Mouse (Mus musculus) adrenal gland, adult 2 months (tissue): Measurements from ENCODE around the gene Kars. TPM values are rescaled to one million over a fixed set of nuclear protein-coding genes. Genes with fewer than 3 reads are reported as not detected.
A peak's percentile ranks its signal among the peaks of the same experiment; 100 is the strongest.

ENCODE experiments used
- DNase-seq: peaks from one replicate; pipeline ENCODE4 v3.0.0; 2021
- polyA plus RNA-seq: library from polyadenylated mRNA; depleted of rRNA; stranded (reverse); fragments of >200 nt; gene quantifications from 2 replicates; pipeline ENCODE4 v1.2.3, GENCODE M21; 2012
- total RNA-seq, 2 experiments: library from RNA; stranded (reverse); gene quantifications; 2 replicates each; pipeline ENCODE4 v1.2.3; 2021

The Kars gene
- total and polyA plus RNA-seq, 3 experiments: 21.3 to 115 (median 105) TPM

DNA sequence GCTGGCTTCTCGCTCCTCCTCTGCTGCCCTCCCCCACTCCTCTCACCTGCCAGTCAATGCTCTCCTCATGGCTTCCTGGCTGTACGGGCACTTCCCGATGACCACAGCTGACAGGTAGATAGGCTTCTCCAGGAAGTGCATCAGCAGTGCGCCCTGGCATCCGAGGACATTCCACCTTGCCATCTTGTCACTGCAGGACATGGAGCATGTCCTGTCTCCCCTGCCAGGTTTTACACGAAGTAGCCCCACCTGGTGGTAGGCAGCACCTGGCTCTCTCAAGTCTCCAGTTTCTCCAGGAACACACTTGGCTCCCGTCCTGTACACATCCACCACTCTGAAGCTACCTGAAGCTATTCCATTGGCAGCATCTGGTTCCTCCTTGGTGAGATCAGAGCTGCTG lies 29.0 kb downstream of the Kars start:
- DNase-seq: no peak

DNA sequence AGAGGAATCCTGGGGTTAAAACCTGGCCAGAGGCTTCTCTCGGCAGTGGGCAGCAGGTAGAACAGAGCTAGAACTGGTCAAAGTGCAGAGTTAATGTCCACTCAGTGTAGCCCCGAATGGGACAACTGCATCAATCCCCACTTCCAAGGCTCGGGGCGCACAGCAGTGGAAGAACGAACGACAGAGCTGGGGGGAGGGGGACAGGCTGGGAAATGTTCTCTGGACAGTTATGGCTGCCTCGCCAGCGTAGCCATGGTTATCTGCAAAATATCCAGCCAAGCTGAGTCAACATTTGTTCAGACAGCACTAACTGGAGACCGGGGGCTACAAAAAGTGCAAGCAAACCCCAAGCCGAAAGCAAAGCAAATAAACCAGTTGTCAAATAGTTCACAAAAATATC lies 33.0 kb downstream of the Kars start:
- no peak for DNase-seq

DNA sequence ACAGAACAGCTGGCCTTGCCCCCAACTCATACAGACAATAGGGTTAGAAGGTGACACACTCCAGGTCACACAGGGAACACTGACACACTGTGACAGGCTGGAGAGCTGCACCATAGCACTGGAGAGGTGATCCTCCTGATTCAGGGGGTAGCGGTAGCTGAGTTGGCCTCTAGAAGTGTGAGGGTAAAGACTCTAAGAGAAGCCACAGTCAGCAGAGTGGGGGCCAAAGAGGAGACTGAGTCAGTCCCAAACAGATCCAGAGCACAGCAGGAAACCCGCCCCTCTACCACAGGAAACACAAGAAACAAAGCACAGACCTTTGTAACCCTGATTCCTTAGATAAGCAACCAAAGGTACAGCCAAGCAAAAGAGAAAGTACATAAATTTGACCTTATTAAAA lies 34.8 kb downstream of the Kars start:
- no peak for DNase-seq

DNA sequence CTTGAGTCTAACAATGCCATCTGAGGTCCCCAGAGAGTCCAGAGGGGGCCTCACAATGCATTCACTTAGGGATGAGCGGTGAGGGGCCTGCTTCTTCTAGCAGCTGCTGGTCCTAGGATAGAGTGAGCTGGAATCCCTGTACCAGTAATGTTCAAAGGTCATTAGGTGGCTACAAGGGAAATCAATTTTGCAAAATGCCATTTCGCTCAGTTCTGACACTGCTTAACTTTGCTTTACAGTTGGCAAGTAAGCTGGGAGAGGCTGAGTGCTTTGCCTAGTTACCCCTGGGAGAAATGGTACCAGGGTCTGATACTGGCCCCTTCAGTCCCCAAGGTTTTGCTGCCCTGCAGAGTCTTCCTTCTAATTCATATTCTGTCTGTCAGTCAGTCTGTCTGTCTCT lies 35.4 kb downstream of the Kars start:
- no peak for DNase-seq

DNA sequence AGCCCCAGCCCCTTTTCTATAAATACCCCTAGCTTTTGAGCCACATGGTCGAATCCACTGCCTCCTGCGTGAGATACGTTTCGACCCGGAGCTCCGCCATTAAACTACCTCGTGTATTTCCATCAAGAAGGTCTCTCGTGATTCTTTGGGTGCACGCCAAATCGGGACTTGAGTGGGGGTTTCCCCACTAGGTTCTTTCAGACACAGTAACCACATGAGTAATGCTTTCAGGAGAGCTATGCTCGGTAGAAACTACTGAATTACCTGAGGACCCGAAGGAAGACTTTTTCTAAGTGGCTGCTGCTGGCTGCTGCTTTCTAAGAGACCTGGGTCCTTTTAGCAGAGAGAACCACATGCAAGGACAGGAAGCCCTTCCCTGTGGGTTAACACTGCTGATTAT lies 37.0 kb downstream of the Kars start:
- DNase-seq: no peak

DNA sequence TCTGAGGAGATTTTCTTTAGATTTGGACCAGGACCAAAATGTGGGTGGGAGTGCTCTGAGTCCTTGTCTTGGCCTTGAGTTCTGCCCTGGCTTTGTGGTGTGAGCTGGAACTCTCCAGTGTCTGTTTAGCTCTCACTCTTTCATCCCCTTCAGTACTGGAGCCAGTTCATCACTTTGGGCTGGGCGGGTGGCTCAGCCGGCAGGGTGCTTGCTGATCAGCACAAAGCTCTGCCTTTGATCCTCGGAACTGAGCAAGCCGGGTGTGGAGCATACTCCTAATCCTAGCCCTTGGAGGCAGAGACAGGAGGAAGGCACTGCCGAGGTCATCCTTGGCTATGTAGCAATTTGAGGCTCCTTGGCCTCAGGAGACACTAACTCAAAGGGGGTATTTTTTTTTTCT lies 42.1 kb downstream of the Kars start:
- DNase-seq: no peak

DNA sequence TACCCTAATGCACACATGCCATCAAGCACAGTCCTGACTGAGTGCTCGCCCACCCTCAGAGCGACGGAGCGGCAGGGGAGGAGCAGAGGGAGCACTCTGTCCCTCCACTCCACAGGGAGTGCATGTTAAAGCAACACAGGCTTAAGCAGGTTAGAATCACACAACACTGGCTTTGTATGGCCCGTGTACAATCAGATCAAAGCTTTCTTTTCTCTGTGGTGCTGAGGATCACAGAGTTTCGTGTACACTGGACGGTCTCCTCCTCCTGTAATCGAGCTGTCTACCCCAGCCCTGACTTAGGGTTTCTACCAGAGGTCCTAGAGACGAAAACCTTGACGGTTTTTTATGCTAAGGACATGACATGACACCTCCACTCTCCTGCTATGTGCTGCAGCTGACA lies 42.6 kb downstream of the Kars start:
- no peak for DNase-seq

DNA sequence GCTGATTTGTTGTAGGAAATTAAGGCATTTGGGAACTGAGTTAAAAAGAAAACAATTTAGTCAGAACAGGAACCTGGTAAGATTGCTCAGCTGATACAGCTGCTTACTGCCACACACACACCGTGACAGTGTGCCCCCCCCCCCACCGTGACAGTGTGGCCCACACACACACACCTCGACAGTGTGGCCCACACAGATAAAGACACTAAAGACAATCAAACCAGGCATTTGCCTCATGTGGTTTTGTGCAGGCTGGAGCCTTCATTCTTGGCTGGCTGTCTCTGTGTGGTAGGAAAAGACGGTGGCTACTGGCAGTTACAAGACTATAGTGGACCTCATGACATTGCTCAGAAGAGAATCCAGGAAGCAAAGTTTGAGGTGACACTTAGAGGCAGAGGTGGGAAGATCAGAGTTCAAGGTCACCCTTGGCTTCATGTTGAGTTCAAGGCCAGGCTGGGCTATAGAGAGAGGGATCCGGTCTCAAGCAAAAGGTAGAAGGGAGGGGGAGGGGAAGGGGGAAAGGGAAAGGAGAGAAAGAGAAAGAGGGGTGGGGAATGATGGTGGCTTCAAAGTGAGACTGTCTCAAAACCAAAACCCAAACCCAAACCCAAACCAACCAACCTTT lies 43.8 kb downstream of the Kars start:
- DNase-seq: no peak

DNA sequence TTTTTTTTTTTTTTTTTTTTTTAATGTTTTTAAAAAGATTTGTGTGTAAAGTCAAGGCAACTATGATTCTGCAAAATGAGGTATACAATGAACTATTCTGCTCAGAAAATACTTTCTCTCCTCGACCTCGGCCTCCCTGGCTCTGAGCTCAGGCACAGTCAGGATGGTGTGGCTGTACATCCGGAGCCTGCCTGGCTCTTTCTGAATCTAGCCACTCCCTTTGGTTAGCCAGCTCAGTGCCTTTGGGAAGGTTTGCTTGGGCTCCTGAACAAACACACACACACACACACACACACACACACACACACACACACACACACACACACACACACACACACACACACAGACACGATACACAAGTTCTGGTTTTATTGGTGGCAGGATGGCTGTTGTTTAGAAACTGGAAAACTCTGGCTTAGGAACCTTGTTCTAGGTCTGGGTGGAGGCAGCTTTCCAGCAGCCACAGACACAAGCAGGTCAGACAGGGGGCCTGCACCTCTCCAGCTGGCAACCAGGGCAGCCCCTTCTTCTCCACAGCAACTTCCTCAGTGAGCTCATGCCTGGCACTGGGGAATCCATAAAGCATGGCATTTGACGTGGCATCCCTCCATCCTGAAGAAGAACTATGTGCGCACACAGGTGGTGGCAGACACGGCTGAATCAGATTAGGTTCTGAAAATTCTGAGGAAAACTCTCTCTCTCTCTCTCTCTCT lies 46.1 kb downstream of the Kars start:
- DNase-seq: peak; percentile 26

DNA sequence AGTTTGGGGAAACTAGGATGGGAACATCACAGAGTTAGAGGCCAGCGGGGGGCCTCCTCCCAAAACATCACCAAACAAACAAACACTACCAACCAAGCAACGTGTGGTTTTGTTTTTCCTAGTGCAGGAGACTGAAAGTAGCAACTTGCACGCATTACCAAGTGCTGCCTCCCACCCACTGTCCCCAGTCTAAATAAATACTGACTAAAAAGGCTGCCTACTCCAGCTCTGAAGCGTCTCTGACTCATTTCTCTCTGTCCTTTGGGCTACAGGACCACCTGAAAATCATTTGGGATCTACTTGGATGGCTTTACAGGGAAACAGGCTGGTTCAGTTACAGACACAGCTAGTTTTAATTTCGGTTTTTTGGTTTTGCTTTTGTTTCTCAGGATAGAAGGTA lies 46.8 kb downstream of the Kars start:
- no peak for DNase-seq

DNA sequence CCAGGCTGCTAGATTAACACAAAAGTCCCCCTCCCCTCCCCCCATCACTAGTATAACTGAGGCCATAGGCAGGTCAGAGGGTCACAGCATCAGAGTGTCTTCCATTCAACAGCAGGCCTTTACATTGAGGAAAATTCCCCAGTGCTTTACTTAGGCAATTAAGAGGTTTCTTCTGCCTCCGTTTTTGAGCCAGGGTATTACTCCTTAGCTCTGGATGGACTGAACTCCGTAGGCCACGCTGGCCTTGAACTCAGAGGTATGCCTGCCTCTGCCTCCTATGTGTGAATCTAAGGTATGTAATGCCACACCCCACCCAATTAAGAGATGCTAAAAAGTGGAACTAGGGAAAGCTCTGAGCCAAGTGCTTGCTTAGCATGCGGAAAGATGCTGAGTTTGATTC lies 47.6 kb downstream of the Kars start:
- DNase-seq: no peak

DNA sequence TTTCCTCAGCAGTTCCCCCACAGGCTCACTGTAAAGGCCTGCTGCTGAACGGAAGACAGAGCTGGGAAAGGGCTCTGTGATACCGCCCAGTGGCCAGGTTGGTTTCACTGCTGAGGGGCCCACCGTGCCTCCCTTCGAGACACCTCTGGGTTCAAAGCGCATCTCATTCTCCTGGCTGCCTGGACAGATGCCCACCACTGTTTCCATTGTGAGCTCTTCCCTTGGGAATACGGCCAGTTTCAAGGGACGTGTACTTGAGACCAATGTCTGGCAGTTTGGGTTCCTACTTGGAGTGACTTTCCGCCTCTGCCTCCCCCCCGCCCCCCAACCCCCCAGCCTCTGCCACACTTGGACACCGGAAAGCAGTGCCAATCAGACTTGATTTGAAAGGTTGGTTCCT lies 48.0 kb downstream of the Kars start:
- no peak for DNase-seq

DNA sequence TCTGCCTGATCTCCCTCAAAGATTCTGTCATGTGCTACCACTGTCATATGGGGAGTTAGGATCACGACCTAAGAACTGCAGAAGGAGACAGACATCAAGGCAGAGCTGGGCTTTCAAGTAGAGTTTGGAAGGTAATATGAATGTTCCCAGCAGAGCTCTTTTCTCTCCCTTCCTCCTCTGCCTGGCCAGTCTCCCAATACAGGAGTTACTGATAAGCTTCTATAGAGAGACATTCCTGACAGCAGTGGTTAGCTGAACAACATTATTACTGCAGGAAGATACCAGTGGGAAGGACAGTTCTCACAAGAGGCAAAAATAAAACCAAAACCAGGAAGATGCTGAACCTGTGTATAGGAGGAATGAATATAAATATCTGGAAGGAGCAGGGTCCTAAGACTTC lies 48.5 kb downstream of the Kars start:
- DNase-seq: no peak

DNA sequence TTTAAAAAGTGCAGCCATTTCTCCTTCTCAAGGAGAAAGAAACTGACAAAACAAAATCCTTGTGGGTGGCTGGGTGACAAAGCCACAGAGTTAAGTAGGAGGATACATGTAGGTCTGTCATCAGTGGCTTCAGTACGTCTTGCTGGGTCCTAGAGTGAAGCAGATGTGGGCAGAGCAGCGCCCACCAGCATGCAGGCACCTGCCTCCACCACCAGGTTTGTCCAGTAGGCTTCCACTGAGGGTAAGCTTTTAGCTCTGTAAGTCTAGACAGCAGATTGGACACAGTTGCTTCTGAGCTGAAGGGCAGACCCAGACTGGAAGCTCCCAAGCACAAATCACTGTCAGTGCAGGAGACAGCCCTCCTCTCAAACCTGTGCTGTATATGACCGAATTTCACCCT lies 49.8 kb downstream of the Kars start:
- no peak for DNase-seq

DNA sequence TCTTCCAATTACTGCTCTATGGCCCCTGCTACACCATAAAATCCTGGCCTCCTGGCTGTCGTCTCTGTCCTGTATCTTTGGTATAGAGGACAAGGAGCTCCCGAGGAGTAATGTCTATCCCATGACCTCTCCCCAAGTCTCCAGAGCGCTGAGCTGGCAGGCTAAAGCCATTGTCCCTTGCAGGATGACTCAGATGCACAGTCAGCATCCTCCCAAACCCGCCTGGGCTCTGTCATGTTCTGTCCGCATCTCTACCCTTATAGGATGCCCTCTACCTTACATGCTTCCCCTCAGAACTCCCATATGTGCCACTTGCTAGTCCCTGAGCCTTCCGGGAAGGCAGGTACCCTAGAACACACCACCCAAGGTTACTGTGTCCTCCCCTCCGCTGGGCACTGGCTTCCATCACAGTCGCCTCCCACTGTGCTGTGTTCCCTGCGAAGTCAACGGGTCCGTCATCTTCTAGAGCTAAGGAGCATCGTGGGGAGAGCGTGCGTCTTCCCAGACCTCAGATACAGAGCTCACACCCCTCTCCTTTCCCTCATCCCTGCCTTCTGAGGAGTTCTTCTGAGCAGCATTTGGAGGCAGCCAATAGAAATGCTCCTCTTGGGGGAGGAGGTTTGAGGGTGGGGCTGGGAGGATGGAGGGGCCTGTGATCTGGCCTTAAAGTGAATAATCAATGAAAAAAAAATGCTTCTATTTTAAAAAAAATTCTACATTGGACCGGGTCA lies 50.4 kb downstream of the Kars start:
- DNase-seq: no peak

DNA sequence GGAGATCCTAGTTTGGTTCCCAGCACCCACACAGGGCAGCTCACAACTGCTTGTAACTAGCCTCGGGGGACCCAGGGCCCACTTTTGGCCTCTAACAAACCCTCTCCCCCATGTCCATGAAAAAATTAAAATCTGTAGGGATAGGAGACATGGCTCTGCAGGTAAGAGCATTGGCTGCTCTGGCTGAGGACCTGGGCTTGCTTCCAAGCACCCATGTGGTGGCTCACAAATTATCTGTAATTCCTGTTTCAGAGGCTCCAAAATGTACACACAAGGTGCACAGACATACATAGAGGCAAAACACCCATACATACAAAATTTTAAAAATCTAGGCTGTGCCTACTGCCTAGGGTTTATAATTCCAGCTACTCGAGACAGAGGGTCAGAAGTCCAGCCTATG lies 53.9 kb downstream of the Kars start:
- no peak for DNase-seq

DNA sequence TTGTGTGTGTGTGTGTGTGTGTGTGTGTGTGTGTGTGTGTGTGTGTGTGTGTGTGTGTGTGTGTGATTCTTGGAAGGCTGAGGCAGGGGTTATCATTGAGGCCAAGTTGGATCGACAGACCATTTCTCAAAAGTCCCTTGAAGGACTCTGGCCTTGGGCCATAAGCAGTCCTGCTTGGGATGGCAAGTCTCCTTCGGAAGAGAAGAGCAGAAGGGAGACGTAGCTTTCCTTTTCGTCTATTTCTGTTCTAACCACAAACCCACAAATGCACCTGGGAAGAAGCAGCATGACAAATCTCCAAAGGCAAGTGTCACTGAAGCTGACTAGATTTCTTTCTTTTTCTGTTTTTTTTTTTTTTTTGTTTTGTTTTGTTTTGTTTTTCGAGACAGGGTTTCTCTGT lies 55.2 kb downstream of the Kars start:
- no peak for DNase-seq

DNA sequence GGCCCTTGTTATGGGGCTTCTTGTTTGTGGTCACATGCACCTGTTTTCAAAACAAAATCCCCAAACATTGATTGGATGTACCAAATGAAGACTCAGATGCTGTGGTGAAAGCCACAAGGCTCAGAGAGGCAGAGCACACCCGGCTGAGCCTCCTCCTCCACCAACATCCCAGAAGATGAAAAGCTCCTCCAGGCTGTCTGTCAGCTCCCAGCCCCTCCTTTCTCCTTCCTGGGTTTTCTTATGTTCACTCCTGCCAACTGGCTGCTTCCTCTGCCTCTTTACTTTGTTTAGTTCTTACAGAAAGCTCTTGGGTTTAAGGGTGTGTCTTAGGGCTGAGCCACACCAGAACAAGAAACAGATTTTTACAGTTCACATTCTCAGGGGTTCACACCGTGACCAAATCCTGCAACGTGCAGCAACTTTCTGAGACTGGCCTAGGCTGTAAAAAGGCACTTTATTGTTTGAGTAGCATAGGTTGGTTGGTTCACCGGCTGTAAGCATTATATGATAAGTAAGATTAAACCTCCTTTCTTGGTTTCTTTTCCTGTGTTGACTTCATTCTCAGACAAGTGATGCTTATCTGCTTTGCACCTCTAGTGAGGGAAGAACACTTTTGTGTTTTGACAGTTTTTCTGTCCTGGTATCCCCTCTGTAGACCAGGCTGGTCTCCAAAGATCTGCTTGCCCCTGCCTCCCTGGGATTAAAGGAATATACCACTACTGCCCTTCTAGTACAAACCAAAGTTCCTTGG lies 56.1 kb downstream of the Kars start:
- no peak for DNase-seq

DNA sequence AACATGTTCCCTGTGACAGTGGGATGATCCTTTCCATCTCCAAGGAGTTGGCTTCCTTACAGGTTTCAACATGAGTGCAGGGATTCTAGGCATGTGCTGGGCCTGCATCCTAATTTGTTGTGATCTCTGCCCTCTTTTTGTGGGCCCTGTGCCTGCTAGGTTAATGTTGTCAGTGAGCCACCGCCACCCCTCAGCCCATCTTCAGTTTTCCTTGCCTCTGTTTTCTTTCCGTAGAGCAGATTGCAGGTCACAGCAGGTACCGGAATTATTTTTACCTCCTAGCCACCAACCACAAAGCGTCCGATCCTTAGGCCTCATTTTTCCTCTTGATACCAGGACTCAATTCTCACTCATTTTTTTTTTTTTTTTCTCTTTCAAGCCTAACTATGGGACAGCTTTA lies 59.2 kb downstream of the Kars start:
- no peak for DNase-seq

DNA sequence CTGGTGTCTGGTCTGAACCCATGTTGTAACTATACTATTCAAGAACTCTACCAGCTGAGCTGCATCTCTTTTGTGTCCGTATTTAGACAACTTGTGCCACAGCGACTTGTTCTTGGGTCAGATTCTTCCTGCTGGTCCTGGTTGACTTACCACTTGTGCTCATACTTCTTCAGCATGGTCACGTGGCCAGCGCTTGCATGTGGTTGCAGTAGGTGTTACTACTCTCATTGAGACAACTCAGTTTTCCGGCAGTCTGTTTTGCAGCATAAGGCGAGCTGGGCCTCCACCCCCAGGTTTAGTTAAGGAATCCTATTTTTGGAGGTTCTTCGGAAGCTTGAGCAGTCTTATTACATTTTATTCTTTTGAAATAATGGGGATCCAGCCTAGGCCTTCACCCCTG lies 59.8 kb downstream of the Kars start:
- DNase-seq: no peak

DNA sequence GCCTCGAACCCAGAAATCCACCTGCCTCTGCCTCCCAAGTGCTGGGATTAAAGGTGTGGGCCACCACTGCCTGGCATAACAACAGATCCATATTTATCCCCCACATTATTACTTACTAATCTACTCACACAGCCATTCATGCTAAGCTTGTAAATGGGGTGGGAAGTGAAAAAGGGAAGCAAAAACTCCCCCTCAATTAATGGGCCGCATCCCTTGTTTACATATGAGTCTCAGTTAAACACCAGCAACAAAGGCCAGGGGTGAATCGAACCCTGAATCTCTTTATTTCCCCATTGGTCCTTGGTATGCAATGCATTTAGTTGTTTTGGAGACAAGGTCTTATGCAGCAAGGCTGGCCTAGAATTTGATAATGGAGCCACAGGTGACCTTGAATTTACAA lies 60.3 kb downstream of the Kars start:
- no peak for DNase-seq

DNA sequence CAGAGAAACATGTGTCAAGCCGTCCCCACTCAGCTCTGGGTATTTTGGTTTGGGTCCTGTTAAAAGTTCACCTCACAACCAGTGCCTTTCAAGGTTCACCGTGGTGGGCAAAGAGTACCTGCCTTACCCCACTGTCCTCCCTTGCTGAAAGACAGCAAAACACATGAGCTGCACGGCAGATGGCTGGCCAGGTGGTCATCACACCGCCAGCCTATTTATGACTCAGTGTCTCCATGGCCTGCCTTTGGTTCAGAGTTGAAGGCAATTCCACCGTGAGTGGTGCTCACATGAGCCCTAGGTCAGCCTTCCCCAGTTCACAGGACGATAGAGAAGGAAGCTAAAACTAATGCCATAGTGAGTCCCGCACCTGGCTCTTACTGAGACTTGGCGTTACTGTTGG lies 63.2 kb downstream of the Kars start:
- no peak for DNase-seq

DNA sequence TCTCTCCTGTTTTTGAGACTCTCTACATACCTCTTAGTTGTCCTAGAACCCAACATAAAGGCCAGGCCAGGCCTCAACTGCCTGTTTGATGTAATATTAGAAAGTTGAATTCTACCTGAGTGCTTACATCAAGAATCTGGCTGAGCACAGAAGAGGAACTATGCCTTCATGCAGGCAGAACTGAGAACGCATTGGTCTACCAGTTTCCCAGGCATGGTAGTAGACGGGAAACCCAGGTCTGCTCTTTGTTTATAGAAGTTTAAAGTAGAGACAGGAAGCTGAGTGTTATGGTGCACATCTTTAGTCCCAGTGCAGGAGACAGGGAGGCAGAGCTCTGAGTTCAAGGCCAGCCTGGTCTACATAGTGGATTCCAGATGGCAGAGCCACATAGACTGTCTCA lies 64.0 kb downstream of the Kars start:
- DNase-seq: no peak
